Mouse (Mus musculus): ENCODE data around the gene Gm9837. TPM values are rescaled to one million over a fixed set of nuclear protein-coding genes. Genes with fewer than 3 reads are reported as not detected.

Gm9837 gene
- not detected in 2 replicates for polyA plus RNA-seq (2015; fragmentation: Nextera tagmentation; extraction: Ambion mirVana)

- 4% methylated on average over 29 of the region's 29 CpGs for WGBS
- H3K9ac ChIP-seq (ENCODE audit: low read depth, low read length): peak within 1 kb of the TSS; percentile 31; the same call in 1 of the 2 replicates
- peaks cover 29% of the 10 kb centered on the region for H3K27me3 ChIP-seq (replicated peaks; ENCODE audit: control insufficient read depth, insufficient read depth, low read length)
- no peaks in the 10 kb centered on the region for H3K36me3 ChIP-seq (ENCODE audit: control insufficient read depth, insufficient read depth, low read length)
- peak within 1 kb of the TSS; percentile 44 for H3K4me2 ChIP-seq (ENCODE audit: low read depth, low read length)
- peak within 1 kb of the TSS; percentile 22; the same call in 1 of the 2 replicates for H3K4me3 ChIP-seq (ENCODE audit: low read length)
- H3K27ac ChIP-seq (ENCODE audit: low read length): no peak within 1 kb of the TSS
- peak; percentile 82 for ATAC-seq
- H3K9me3 ChIP-seq (ENCODE audit: control insufficient read depth, low read length): no peaks in the 10 kb centered on the region
- peaks cover 9% of the 10 kb centered on the region for H3K4me1 ChIP-seq (ENCODE audit: control insufficient read depth, insufficient read depth, low read length)
These were observed at the start of gene Gm9837 for GRCm38 (mm10) chr11:53469968-53470695. Gene Gm9837, minus strand, starts transcription at chr11:53470479.

DNA sequence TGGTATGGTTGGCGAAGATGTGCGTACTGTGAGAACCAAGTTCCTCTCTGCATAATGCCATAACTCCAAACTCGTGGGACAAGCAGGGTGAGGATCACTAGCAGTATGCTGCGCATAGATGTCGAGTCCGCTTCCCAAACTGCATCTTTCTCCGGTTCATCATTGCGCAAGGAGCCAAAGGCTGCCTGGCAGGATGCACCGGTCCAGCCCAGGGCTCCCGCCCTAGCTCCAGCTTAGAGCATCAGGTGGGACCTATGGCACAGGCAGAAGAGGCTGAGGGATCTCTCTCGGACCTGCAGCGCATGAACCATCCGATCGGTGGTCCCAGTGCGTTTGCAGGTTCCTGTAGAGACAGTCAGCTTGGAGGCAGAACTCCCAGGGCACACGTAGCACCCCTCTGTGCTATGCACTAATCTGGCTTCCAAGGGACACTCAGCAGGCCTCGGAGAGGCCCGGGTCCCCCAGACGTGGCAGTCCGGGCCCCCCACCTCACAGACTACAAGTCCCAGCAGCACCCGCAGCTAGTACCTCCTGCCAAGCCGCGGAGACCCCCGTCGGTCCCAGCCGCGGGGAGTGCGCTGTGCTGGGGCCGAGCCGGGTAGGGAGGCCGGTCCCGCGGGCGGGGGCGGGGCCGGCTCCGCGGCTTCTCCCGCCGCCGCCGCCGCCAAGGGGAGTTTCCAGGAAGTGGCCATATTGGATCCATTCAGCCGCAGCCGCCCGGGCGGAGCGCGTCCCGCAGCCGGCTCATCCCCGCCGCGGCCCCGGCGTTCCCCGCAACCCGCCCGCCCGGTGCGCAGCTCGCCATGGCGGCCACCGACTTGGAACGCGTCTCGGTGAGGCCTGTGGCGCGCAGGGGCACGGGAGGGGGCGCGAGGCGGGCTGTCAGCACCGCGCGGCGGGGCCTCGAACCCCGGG lies 49.2 kb upstream of the Gm9837 start, which contains the start of gene Sept8:
Sept8 (plus strand) TSS at position 51 of the 915 bp plus-strand sequence.
- peak within 1 kb of the TSS; percentile 94 for H3K4me2 ChIP-seq (ENCODE audit: low read depth, low read length)
- H3K4me1 ChIP-seq (ENCODE audit: control insufficient read depth, insufficient read depth, low read length): peaks cover 26% of the 10 kb centered on the region
- peak within 1 kb of the TSS; percentile 82 for H3K9ac ChIP-seq (ENCODE audit: low read depth, low read length)
- H3K27me3 ChIP-seq (replicated peaks; ENCODE audit: control insufficient read depth, insufficient read depth, low read length): no peaks in the 10 kb centered on the region
- WGBS: 5% methylated on average over 71 of the region's 79 CpGs
- H3K4me3 ChIP-seq (ENCODE audit: low read length): peak within 1 kb of the TSS; percentile 85
- ATAC-seq: peak; percentile 78
- H3K9me3 ChIP-seq (ENCODE audit: control insufficient read depth, low read length): no peaks in the 10 kb centered on the region
- H3K27ac ChIP-seq (ENCODE audit: low read length): peak within 1 kb of the TSS; percentile 71
- no peaks in the 10 kb centered on the region for H3K36me3 ChIP-seq (ENCODE audit: control insufficient read depth, insufficient read depth, low read length)

DNA sequence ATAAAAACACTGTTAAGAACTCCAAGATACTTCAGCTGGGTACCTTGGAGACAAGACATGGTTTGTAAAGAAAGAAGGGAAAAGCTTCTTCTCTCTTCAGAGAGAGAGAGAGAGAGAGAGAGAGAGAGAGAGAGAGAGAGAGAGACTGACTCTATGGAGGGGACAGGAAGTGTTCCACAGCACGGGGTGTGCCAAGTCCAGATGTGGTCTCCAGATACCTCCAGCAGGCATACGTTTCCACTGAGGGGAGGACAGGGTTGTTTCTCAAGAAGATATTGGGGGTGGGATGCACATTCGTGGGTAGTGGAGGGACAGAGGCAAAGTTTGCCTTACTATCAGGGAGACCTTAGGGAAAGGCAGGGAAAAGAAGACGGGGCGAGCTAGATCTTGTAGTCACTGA lies 48.5 kb upstream of the Gm9837 start:
- no peak overlapping the region; the same call in 1 of the 2 replicates for H3K4me2 ChIP-seq (ENCODE audit: low read depth, low read length)
- no peak overlapping the region for H3K9ac ChIP-seq (ENCODE audit: low read depth, low read length)
- H3K36me3 ChIP-seq (ENCODE audit: control insufficient read depth, insufficient read depth, low read length): no peaks in the 10 kb centered on the region
- no peaks in the 10 kb centered on the region for H3K27me3 ChIP-seq (replicated peaks; ENCODE audit: control insufficient read depth, insufficient read depth, low read length)
- no peak overlapping the region for H3K4me3 ChIP-seq (ENCODE audit: low read length)
- H3K4me1 ChIP-seq (ENCODE audit: control insufficient read depth, insufficient read depth, low read length): peaks cover 26% of the 10 kb centered on the region
- WGBS: 56% methylated on average over 5 of the region's 5 CpGs
- no peaks in the 10 kb centered on the region for H3K9me3 ChIP-seq (ENCODE audit: control insufficient read depth, low read length)
- no peak for ATAC-seq
- no peak overlapping the region for H3K27ac ChIP-seq (ENCODE audit: low read length)

- peaks cover 19% of the 10 kb centered on the region for H3K4me1 ChIP-seq (ENCODE audit: control insufficient read depth, insufficient read depth, low read length)
- ATAC-seq: no peak
- no peak overlapping the region for H3K27ac ChIP-seq (ENCODE audit: low read length)
- no peak overlapping the region for H3K4me3 ChIP-seq (ENCODE audit: low read length)
- no peaks in the 10 kb centered on the region for H3K27me3 ChIP-seq (replicated peaks; ENCODE audit: control insufficient read depth, insufficient read depth, low read length)
- WGBS: 42% methylated on average over 8 of the region's 8 CpGs
- no peak overlapping the region for H3K9ac ChIP-seq (ENCODE audit: low read depth, low read length)
- H3K4me2 ChIP-seq (ENCODE audit: low read depth, low read length): no peak overlapping the region
- H3K36me3 ChIP-seq (ENCODE audit: control insufficient read depth, insufficient read depth, low read length): no peaks in the 10 kb centered on the region
- H3K9me3 ChIP-seq (ENCODE audit: control insufficient read depth, low read length): no peaks in the 10 kb centered on the region
These were observed 46.7 kb upstream of the Gm9837 start for GRCm38 (mm10) chr11:53516775-53517627.

DNA sequence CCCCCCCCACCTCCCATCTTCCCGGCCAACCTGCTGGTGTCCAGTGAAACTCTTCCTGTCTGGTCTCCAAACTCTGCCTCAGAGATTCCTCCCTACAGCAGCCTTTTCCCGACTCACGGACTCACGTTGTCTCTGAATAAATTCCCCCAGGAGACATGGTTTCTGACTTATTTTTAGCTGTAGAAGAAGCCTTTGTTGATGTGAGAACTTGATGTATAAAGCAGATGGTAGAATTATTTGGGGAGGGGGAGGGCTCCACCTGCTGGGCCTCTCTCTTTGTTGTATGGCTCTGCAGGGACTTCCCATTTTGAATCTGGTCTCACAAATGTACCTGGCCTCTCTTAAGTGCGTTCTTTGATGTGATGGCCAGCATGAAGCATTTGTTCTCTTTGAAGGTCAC lies 40.1 kb upstream of the Gm9837 start:
- WGBS: 48% methylated on average over 5 of the region's 5 CpGs
- H3K9me3 ChIP-seq (ENCODE audit: control insufficient read depth, low read length): no peaks in the 10 kb centered on the region
- 0 out of 2 replicates have a peak, but pooled peaks cover 3% of the 10 kb centered on the region for H3K4me1 ChIP-seq (ENCODE audit: control insufficient read depth, insufficient read depth, low read length)
- no peak overlapping the region for H3K4me2 ChIP-seq (ENCODE audit: low read depth, low read length)
- H3K36me3 ChIP-seq (ENCODE audit: control insufficient read depth, insufficient read depth, low read length): no peaks in the 10 kb centered on the region
- no peak overlapping the region for H3K9ac ChIP-seq (ENCODE audit: low read depth, low read length)
- ATAC-seq: no peak
- H3K4me3 ChIP-seq (ENCODE audit: low read length): no peak overlapping the region
- H3K27me3 ChIP-seq (replicated peaks; ENCODE audit: control insufficient read depth, insufficient read depth, low read length): no peaks in the 10 kb centered on the region
- no peak overlapping the region for H3K27ac ChIP-seq (ENCODE audit: low read length)

GRCm38 (mm10) chr11:53508591-53508990 lies 38.3 kb upstream of the Gm9837 start:
- 40% methylated on average over 3 of the region's 3 CpGs for WGBS
- Histone ChIP-seq H3K4me3 (ENCODE audit: low read length) (no peak overlapping the region), H3K9ac (ENCODE audit: low read depth, low read length) (no peak overlapping the region), H3K27me3 (replicated peaks; ENCODE audit: control insufficient read depth, insufficient read depth, low read length) (no peaks in the 10 kb centered on the region), H3K27ac (ENCODE audit: low read length) (no peak overlapping the region), H3K4me1 (ENCODE audit: control insufficient read depth, insufficient read depth, low read length) (0 out of 2 replicates have a peak, but pooled peaks cover 3% of the 10 kb centered on the region), H3K4me2 (ENCODE audit: low read depth, low read length) (no peak overlapping the region), H3K36me3 (ENCODE audit: control insufficient read depth, insufficient read depth, low read length) (no peaks in the 10 kb centered on the region), H3K9me3 (ENCODE audit: control insufficient read depth, low read length) (no peaks in the 10 kb centered on the region)
- no peak for ATAC-seq

DNA sequence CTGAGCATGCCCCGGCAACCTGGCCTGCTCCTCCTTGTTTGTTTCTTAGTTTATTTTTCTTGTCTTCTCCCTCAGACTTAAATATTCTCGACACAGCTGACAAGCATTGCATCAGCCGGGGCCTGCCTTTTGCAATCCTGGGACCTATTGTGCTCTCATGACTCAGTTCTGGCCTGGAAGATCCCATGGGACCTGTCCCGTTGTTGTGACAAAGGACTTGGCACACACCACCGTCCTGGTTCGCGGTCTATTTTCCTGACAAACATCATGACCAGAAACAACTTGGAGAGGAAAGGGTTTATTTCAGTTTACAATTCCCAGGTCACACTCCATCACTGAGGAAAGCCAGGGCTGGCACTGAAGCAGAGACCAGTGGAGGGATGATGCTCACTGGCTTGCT lies 37.9 kb upstream of the Gm9837 start:
- Histone ChIP-seq H3K27ac (ENCODE audit: low read length) (no peak overlapping the region), H3K9ac (ENCODE audit: low read depth, low read length) (no peak overlapping the region), H3K4me1 (ENCODE audit: control insufficient read depth, insufficient read depth, low read length) (0 out of 2 replicates have a peak, but pooled peaks cover 3% of the 10 kb centered on the region), H3K9me3 (ENCODE audit: control insufficient read depth, low read length) (no peaks in the 10 kb centered on the region), H3K4me2 (ENCODE audit: low read depth, low read length) (no peak overlapping the region), H3K36me3 (ENCODE audit: control insufficient read depth, insufficient read depth, low read length) (no peaks in the 10 kb centered on the region), H3K27me3 (replicated peaks; ENCODE audit: control insufficient read depth, insufficient read depth, low read length) (no peaks in the 10 kb centered on the region), H3K4me3 (ENCODE audit: low read length) (no peak overlapping the region)
- ATAC-seq: no peak
- 62% methylated on average over 7 of the region's 7 CpGs for whole genome bisulfite sequencing

GRCm38 (mm10) chr11:53507098-53507805 lies 37.0 kb upstream of the Gm9837 start:
- ATAC-seq: no peak
- no peak overlapping the region for H3K4me3 ChIP-seq (ENCODE audit: low read length)
- WGBS: 79% methylated on average over 9 of the region's 9 CpGs

More at GRCm38 (mm10) chr11:53507098-53507805, 37.0 kb upstream of the Gm9837 start:
- H3K36me3 ChIP-seq (ENCODE audit: control insufficient read depth, insufficient read depth, low read length): no peaks in the 10 kb centered on the region
- no peaks in the 10 kb centered on the region for H3K9me3 ChIP-seq (ENCODE audit: control insufficient read depth, low read length)
- 0 out of 2 replicates have a peak, but pooled peaks cover 3% of the 10 kb centered on the region for H3K4me1 ChIP-seq (ENCODE audit: control insufficient read depth, insufficient read depth, low read length)
- H3K27me3 ChIP-seq (replicated peaks; ENCODE audit: control insufficient read depth, insufficient read depth, low read length): no peaks in the 10 kb centered on the region
- no peak overlapping the region for H3K27ac ChIP-seq (ENCODE audit: low read length)
- no peak overlapping the region for H3K4me2 ChIP-seq (ENCODE audit: low read depth, low read length)
- no peak overlapping the region for H3K9ac ChIP-seq (ENCODE audit: low read depth, low read length)
